Mouse (Mus musculus) intestine, embryonic 16.5 days (tissue): Measurements from ENCODE around the gene Gtf2h2. TPM values are rescaled to one million over a fixed set of nuclear protein-coding genes. Genes with fewer than 3 reads are reported as not detected.
"Not testable (repeated sequence)": the region's sequence is repeated elsewhere in the genome, so short reads cannot be mapped to it uniquely, and the experiment has no call there.

Experiments used
- ATAC-seq: fragments of 200-750 bp; cut with Nextera tagmentation; 2 replicates; pipeline ENCODE4 v1.8.0; 2017; ENCODE audit warnings: moderate TSS enrichment, moderate library complexity
- H3K27ac ChIP-seq: fragments of 300-500 bp; sonication (generic); 2 replicates; pipeline ENCODE4 v1.5.1; 2014; ENCODE audit warnings: mild to moderate bottlenecking, low read length
- H3K27me3 ChIP-seq: fragments of 300-500 bp; sonication (generic); replicated peaks from 2 replicates; pipeline ENCODE4 v1.6.1; 2014; ENCODE audit warnings: low read length, control low read depth, mixed read lengths; ENCODE audit not compliant: control insufficient read depth, insufficient read depth
- H3K36me3 ChIP-seq: fragments of 300-500 bp; sonication (generic); 2 replicates; pipeline ENCODE4 v1.6.1; 2014; ENCODE audit warnings: low read length, control low read depth; ENCODE audit not compliant: control insufficient read depth, insufficient read depth
- H3K4me1 ChIP-seq: fragments of 300-500 bp; sonication (generic); 2 replicates; pipeline ENCODE4 v1.6.1; 2014; ENCODE audit warnings: low read length, control low read depth, mixed read lengths; ENCODE audit not compliant: control insufficient read depth, insufficient read depth
- H3K4me2 ChIP-seq: fragments of 300-500 bp; sonication (generic); 2 replicates; pipeline ENCODE4 v1.6.1; 2014; ENCODE audit warnings: low read depth, low read length, control low read depth
- H3K4me3 ChIP-seq: fragments of 300-500 bp; sonication (generic); 2 replicates; pipeline ENCODE4 v1.5.1; 2014; ENCODE audit warnings: mild to moderate bottlenecking, low read length
- H3K9ac ChIP-seq: fragments of 300-500 bp; sonication (generic); 2 replicates; pipeline ENCODE4 v1.6.1; 2014; ENCODE audit warnings: low read depth, low read length
- H3K9me3 ChIP-seq: fragments of 300-500 bp; sonication (generic); 2 replicates; pipeline ENCODE4 v1.6.1; 2016; ENCODE audit warnings: low read length, control low read depth; ENCODE audit not compliant: control insufficient read depth
- WGBS: fragments of 180-500 bp; shearing (Covaris S2); extraction: QIAGEN DNeasy Blood & Tissue Kit; methylation state at CpG from one replicate; pipeline ENCODE4 v1.1.7; 2014; 5-methylcytosine and 5-hydroxymethylcytosine counted together
- polyA plus RNA-seq: library from polyadenylated mRNA; unstranded; fragments of >200 nt; fragmentation: Nextera tagmentation; extraction: Ambion mirVana; gene quantifications from 2 replicates; pipeline ENCODE4 v1.2.1, GENCODE M21; 2015

The Gtf2h2 gene
- polyA plus RNA-seq, 1 experiment from 2014 or later, result 84.0 TPM

DNA sequence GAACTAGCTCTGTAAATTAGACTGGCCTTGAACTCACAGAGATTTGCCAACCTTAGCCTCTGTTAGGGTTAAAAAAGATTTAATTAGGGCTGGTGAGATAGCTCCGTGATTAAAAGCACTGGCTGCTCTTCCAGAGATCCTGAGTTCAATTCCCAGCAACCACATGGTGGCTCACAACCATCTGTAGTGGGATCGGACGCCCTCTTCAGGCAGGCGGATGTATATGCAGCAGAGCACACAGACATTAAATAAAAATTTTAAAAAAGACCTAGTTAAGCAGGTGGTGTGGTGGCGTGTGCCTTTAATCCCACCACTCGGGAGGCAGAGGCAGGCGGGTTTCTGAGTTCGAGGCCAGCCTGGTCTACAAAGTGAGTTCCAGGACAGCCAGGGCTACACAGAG lies 2.0 kb upstream of the Gtf2h2 start:
- H3K9me3 ChIP-seq, ATAC-seq, H3K27ac ChIP-seq, H3K27me3 ChIP-seq, H3K36me3 ChIP-seq, H3K4me3 ChIP-seq, H3K9ac ChIP-seq, H3K4me2 ChIP-seq: not testable (repeated sequence)
- H3K4me1 ChIP-seq, result peaks cover 12% of the 10 kb centered on the region; the same call in 1 of the 2 replicates
- 58% methylated on average over 8 of the region's 8 CpGs for WGBS

DNA sequence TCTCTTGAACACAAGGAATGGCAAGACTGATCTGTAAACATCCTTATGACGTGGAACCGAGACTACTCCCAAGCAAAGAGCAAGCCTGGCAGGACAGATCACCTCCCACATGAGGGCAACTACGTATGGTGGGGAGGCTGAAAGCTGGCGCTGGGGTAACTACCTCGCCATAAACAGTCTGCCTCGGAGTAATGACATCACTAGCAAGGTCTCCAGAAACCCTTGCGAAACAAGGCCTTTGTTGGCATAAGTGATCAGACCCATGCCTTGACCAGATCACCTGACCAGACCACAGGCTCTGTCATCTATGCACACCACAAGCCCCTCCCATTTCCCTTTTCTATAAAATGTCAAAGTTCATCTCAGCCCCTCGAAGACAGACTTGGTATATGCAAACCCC lies 934 bp upstream of the Gtf2h2 start:
- ATAC-seq, result peak; percentile 37
- Histone ChIP-seq H3K9ac (no peak overlapping the region), H3K9me3 (no peaks in the 10 kb centered on the region), H3K4me3 (no peak overlapping the region), H3K27me3 (no peaks in the 10 kb centered on the region), H3K27ac (peak overlapping the region; percentile 29; the same call in 1 of the 2 replicates), H3K4me2 (no peak overlapping the region), H3K36me3 (no peaks in the 10 kb centered on the region), H3K4me1 (peaks cover 12% of the 10 kb centered on the region; the same call in 1 of the 2 replicates)
- WGBS, result 54% methylated on average over 8 of the region's 8 CpGs

DNA sequence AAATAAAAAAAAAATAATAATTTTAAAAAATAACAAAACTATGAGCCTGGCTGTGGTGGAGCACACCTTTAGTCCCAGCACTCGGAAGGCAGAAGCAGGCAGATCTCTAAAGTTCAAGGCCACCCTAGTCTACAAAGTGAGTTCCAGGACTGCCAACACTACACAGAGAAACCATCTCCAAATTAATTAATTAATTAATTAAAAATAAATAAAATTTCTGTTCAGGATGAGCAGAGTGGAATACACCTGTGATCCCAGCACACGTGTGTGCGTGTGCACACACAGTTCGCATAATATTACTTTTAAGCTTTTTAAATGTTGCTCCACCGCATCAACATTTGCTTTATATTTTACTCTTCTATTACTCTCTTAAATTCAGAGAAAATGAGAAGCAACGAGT lies 756 bp downstream of the Gtf2h2 start:
- no peak for ATAC-seq
- Histone ChIP-seq H3K36me3 (peaks cover under 1% of the 10 kb centered on the region; the same call in 1 of the 2 replicates), H3K9me3 (no peaks in the 10 kb centered on the region), H3K27ac (peak overlapping the region; percentile 90), H3K4me1 (peaks cover 12% of the 10 kb centered on the region; the same call in 1 of the 2 replicates), H3K4me2 (peak overlapping the region; percentile 64), H3K27me3 (no peaks in the 10 kb centered on the region), H3K4me3 (peak overlapping the region; percentile 89), H3K9ac (peak overlapping the region; percentile 95)
- 13% methylated on average over 6 of the region's 6 CpGs for WGBS

DNA sequence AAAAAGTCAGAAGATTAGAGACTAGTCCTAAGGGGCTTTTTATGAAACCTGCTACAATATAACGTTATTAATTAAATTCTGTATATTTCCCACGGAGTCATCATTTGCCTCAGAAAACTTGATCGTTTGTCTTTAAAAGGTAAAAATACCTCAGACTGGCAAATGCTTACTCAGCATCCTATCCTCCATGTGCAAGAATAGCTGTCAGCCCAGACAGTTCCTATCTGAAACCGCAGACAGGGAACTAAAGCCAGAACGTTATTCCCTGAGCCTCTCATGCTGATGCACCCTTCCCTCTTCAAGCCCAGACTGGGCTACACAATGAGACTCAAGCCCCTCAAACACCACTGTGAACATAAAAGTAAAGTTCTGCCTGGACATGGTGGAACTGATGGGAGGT lies 2.0 kb downstream of the Gtf2h2 start:
- Histone ChIP-seq H3K9ac (no peak overlapping the region; the same call in 1 of the 2 replicates), H3K27ac (no peak overlapping the region), H3K4me3 (0 out of 2 replicates have a peak overlapping the region, but pooled peaks have one; percentile 16), H3K36me3 (peaks cover 3% of the 10 kb centered on the region; the same call in 1 of the 2 replicates), H3K27me3 (no peaks in the 10 kb centered on the region), H3K4me2 (peak overlapping the region; percentile 33; the same call in 1 of the 2 replicates), H3K4me1 (peaks cover 12% of the 10 kb centered on the region; the same call in 1 of the 2 replicates), H3K9me3 (no peaks in the 10 kb centered on the region)
- 82% methylated on average over 5 of the region's 5 CpGs for WGBS
- no peak for ATAC-seq

DNA sequence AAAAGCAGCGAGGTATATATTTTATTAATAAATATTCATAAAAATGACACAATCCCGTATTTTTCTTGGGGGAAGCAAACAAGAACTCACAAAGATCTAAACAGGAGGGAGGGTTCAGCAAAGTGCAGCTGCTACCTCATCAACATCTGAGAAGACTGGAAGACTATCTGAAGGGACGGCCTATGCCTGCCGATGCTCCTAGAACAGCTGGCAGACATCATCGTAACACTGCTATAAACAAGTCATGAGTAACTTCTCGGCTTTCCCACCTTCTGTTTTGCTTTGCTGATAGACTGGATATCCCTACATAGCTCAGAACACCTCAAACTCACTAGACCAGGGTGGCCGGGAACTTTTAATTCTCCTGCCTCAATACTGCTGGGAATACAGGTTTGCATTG lies 8.8 kb downstream of the Gtf2h2 start:
- Histone ChIP-seq H3K9ac (no peak overlapping the region), H3K36me3 (peaks cover 14% of the 10 kb centered on the region), H3K27me3 (no peaks in the 10 kb centered on the region), H3K9me3 (no peaks in the 10 kb centered on the region), H3K4me3 (no peak overlapping the region), H3K27ac (no peak overlapping the region), H3K4me1 (no peaks in the 10 kb centered on the region), H3K4me2 (no peak overlapping the region)
- ATAC-seq, result no peak
- 64% methylated on average over 7 of the region's 7 CpGs for WGBS

DNA sequence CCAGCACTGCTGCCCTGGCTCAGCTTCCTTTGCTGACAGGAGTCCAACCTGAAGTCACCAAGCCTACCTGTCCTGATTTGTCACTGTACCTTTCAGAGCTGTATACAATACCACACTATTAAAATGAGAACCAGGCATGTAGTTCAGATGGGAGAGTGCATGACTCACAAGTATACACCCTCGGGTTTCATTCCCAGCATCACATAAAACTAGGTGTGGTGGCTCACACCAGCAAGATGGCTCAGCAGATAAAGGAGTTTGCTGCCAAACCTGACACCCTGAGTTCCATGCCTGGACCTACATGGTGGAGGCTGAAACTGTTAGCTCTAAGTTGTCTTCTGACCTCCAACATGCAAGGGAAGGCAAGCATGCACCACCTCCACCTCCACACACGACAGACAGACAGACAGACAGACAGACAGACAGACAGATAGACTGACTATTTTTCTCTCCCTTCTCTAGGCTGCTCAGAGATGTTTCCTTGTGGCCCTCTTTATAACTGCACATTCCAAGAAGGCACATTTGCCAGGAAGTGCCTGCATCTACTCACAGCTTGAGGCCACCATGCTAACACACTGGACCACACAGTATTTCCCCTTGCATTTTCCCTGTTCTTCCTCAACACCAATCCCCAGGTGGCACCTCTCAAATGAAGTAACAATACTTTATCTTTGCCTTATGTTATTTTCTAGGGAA lies 28.7 kb downstream of the Gtf2h2 start:
- no peaks in the 10 kb centered on the region for H3K9me3 ChIP-seq
- no peaks in the 10 kb centered on the region for H3K4me1 ChIP-seq
- H3K9ac ChIP-seq, result no peak overlapping the region
- H3K27ac ChIP-seq, result peak overlapping the region; percentile 37; the same call in 1 of the 2 replicates
- H3K36me3 ChIP-seq, result peaks cover 20% of the 10 kb centered on the region
- no peak overlapping the region for H3K4me3 ChIP-seq
- 66% methylated on average over 2 of the region's 2 CpGs for WGBS
- peak; percentile 90 for ATAC-seq
- no peaks in the 10 kb centered on the region for H3K27me3 ChIP-seq
- H3K4me2 ChIP-seq, result no peak overlapping the region

DNA sequence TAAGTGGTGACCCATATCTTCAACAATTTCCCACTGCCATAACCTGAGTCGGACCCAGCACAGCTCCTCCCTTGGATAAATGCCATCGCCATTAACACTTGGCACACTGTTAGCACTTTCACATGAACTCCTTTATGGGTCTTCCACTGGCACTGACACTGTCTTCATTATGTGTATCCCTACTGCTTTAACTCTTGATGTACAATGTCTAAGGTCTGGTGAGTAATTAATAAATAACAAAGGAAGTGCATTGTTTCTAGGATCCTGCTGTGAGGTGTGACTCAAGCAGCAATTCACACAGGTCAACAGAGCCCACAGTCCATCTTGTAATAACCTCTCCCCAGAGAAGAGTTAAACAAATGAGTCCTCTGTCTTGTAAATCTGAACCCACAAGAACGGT lies 31.0 kb downstream of the Gtf2h2 start:
- no peaks in the 10 kb centered on the region for H3K9me3 ChIP-seq
- H3K4me1 ChIP-seq, result no peaks in the 10 kb centered on the region
- no peaks in the 10 kb centered on the region for H3K27me3 ChIP-seq
- no peak overlapping the region for H3K4me3 ChIP-seq
- no peak overlapping the region for H3K27ac ChIP-seq
- H3K9ac ChIP-seq, result no peak overlapping the region
- H3K36me3 ChIP-seq, result peaks cover 10% of the 10 kb centered on the region; the same call in 1 of the 2 replicates
- 77% methylated on average over 3 of the region's 3 CpGs for WGBS
- no peak overlapping the region for H3K4me2 ChIP-seq
- peak; percentile 45; the same call in 1 of the 2 replicates for ATAC-seq

DNA sequence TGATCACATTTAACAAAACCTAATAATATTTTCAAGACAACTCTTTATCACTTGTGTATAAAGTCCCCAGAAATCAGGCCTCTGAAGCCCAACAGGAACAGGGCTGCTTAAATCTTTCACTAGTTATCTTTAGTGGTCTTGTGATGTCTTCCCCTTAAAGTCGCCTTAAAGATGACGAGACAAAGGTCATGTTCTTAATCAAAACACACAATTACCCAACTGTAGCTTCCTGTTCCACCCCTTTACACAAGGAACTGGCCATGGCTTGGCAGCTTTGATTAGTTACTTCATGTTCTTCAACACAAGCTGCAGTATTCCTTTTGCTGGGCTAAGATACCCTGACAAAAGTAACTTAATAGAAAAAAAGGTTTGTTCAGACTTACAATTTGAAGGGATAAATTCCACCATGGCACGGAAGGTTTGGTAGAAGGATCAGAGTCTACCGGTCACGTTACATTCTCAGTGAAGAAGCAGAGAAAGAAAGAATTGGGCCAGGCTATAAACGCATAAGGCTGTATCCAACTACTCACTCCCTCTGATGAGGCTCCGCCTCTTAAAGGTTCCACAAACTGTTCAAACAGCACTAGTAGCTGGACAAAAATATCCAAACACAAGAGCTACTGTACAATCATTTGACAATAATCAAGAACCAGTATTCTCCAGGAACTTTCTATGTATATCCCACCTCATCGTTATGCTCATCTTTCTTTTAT lies 39.8 kb downstream of the Gtf2h2 start, which contains the start of gene Naip1:
Gene Naip1 (minus strand): TSS at position 455 of the 713 bp plus-strand sequence.
- H3K4me2 ChIP-seq, result peak within 1 kb of the TSS; percentile 9; the same call in 1 of the 2 replicates
- H3K36me3 ChIP-seq, H3K4me1 ChIP-seq, H3K9me3 ChIP-seq, H3K27me3 ChIP-seq, H3K9ac ChIP-seq: not testable (repeated sequence)
- peak; percentile 56 for ATAC-seq
- peak within 1 kb of the TSS; percentile 70 for H3K27ac ChIP-seq
- peak within 1 kb of the TSS; percentile 23 for H3K4me3 ChIP-seq
- WGBS, result 69% methylated on average over 8 of the region's 8 CpGs

DNA sequence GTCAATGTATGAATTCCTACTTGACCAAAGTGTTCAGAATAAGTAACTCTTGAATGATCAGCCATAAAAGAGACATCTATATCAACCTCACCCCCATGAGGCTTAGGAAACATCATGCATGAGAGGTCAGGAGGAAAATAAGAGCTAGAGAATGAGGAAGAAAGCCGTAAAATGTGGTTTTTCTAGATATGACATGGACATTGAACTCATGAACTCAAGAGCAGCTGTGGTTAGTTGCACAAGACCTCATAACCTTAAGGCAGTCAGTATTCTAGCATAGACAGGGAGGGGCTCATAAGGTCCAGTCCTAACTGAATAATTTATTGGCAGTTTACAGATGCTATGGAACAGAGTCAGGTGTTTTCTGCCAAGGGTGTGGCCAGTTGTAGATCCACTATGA lies 42.9 kb downstream of the Gtf2h2 start:
- Histone ChIP-seq H3K4me3 (no peak overlapping the region), H3K27ac (no peak overlapping the region), H3K9me3 (no peaks in the 10 kb centered on the region), H3K27me3 (no peaks in the 10 kb centered on the region), H3K4me2 (no peak overlapping the region), H3K36me3 (no peaks in the 10 kb centered on the region), H3K4me1 (no peaks in the 10 kb centered on the region), H3K9ac (no peak overlapping the region)
- peak; percentile 94 for ATAC-seq
- WGBS, result 51% methylated on average over 1 of the region's 1 CpGs
